Mouse (Mus musculus) midbrain, embryonic 14.5 days (tissue): ENCODE measurements around the gene Ptpn12. TPM values are rescaled to one million over a fixed set of nuclear protein-coding genes. Genes with fewer than 3 reads are reported as not detected.
"Not testable (repeated sequence)": the region's sequence is repeated elsewhere in the genome, so short reads cannot be mapped to it uniquely, and the experiment has no call there.

Source experiments
- ATAC-seq: fragments of 200-750 bp; cut with Nextera tagmentation; 2 replicates; pipeline ENCODE4 v1.8.0; 2017; ENCODE audit warnings: moderate number of reproducible peaks, moderate library complexity; ENCODE audit not compliant: low FRiP score, low TSS enrichment
- DNase-seq: peaks from one replicate; pipeline ENCODE4 v3.0.0-alpha.2; 2015
- H3K27ac ChIP-seq: fragments of 300-500 bp; sonication (generic); replicated peaks from 2 replicates; pipeline ENCODE4 v1.5.1; 2014; ENCODE audit warnings: mild to moderate bottlenecking, low read depth, low read length, moderate library complexity
- H3K27me3 ChIP-seq: fragments of 300-500 bp; sonication (generic); 2 replicates; pipeline ENCODE4 v1.6.1; 2014; ENCODE audit warnings: low read length, control low read depth, mixed read lengths; ENCODE audit not compliant: control insufficient read depth, insufficient read depth
- H3K36me3 ChIP-seq: fragments of 300-500 bp; sonication (generic); 2 replicates; pipeline ENCODE4 v1.6.1; 2014; ENCODE audit warnings: low read length, control low read depth; ENCODE audit not compliant: control insufficient read depth, insufficient read depth
- H3K4me1 ChIP-seq: fragments of 300-500 bp; sonication (generic); 2 replicates; pipeline ENCODE4 v1.6.1; 2014; ENCODE audit warnings: mild to moderate bottlenecking, antibody characterized with exemption, low read length, control low read depth; ENCODE audit not compliant: control insufficient read depth, insufficient read depth
- H3K4me2 ChIP-seq: fragments of 300-500 bp; sonication (generic); 2 replicates; pipeline ENCODE4 v1.6.1; 2014; ENCODE audit warnings: mild to moderate bottlenecking, low read length, moderate library complexity
- H3K4me3 ChIP-seq: fragments of 300-500 bp; sonication (generic); replicated peaks from 2 replicates; pipeline ENCODE4 v1.5.1; 2014; ENCODE audit warnings: low read depth, low read length
- H3K9ac ChIP-seq: fragments of 300-500 bp; sonication (generic); replicated peaks from 2 replicates; pipeline ENCODE4 v1.6.1; 2014; ENCODE audit warnings: mild to moderate bottlenecking, low read length, moderate library complexity
- H3K9me3 ChIP-seq: fragments of 300-500 bp; sonication (generic); 2 replicates; pipeline ENCODE4 v1.6.1; 2016; ENCODE audit warnings: low read length, control low read depth, mixed read lengths; ENCODE audit not compliant: control insufficient read depth
- WGBS: fragments of 180-500 bp; shearing (Covaris S2); extraction: QIAGEN DNeasy Blood & Tissue Kit; methylation state at CpG from one replicate; pipeline ENCODE4 v1.1.7; 2014; 5-methylcytosine and 5-hydroxymethylcytosine counted together
- polyA plus RNA-seq: library from polyadenylated mRNA; unstranded; fragments of >200 nt; fragmentation: Nextera tagmentation; extraction: Ambion mirVana; gene quantifications from 2 replicates; pipeline ENCODE4 v1.2.1, GENCODE M21; 2014

Ptpn12 gene
- polyA plus RNA-seq, 1 experiment from 2014 or later: 32.4 TPM

DNA sequence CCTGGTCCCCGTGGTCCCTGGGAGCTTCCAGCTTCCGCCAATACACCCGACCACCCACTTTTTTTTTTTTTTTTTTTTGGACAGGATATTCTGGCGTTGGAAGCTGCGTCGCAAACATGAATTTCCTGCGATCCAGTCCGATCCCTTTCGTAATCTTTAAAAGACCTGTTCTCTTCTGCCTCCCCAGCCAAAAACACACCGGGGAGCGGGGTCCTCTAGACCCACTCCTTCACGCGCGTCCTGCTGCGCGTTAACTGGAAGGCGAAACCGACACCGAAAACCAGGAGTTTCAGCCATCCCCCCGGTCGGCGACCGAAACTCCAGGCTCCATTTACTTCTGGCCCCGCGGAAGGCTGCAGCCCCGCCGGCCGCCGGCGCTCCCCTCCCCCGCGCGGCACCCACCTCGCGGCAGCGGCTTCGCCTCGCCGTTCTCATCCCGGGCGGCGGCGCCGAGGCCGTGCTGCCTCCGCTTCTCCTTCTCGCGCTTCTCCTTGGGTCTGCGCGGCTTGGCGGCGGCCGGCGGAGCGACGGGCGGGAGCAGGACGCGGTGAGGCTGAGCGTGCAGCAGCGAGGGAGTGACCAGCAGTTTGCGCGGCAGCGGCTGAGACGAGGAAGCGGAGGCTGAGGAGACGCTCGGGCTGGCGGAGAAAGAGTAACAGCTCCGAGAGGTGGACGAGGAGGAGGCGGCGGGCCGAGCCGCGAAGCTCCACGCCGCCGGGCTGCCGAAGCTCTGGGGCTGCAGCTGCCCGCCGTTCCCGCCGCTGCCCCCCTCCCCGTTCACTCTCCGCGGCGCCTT lies 104.7 kb downstream of the Ptpn12 start:
- no peaks in the 10 kb centered on the region for H3K9me3 ChIP-seq
- H3K4me2 ChIP-seq: peak overlapping the region; percentile 76
- H3K4me1 ChIP-seq: peaks cover 15% of the 10 kb centered on the region
- WGBS: under 1% methylated on average over 77 of the region's 88 CpGs
- H3K9ac ChIP-seq: peak overlapping the region; percentile 92
- no peaks in the 10 kb centered on the region for H3K36me3 ChIP-seq
- H3K4me3 ChIP-seq: peak overlapping the region; percentile 95
- DNase-seq: peak; percentile 77
- H3K27ac ChIP-seq: peak overlapping the region; percentile 97
- no peaks in the 10 kb centered on the region for H3K27me3 ChIP-seq
- peak; percentile 82 for ATAC-seq

DNA sequence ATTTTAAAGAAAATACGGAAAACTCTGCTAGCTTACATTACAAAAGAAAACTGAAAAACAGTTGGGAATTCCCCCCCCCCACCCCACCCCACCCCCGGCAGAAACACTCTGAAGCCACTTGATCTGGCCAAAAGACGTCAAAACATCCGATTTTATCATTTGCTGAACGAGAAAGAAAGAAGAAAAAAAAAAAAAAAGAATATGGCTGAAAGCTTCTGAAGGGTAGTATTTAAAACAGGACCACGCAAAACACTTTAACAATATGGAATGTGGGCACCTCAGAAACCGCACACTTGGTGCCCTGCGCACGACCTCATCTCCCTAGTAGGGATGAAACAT lies 105.2 kb downstream of the Ptpn12 start:
- Histone ChIP-seq H3K4me3 (peak overlapping the region; percentile 95), H3K27ac (peak overlapping the region; percentile 97; the same call in 1 of the 2 replicates), H3K9ac (peak overlapping the region; percentile 92), H3K4me1 (peaks cover 15% of the 10 kb centered on the region), H3K4me2 (peak overlapping the region; percentile 76), H3K36me3 (no peaks in the 10 kb centered on the region), H3K9me3 (no peaks in the 10 kb centered on the region), H3K27me3 (no peaks in the 10 kb centered on the region)
- WGBS: 0% methylated on average over 9 of the region's 9 CpGs
- ATAC-seq (no peak), DNase-seq (no peak)

DNA sequence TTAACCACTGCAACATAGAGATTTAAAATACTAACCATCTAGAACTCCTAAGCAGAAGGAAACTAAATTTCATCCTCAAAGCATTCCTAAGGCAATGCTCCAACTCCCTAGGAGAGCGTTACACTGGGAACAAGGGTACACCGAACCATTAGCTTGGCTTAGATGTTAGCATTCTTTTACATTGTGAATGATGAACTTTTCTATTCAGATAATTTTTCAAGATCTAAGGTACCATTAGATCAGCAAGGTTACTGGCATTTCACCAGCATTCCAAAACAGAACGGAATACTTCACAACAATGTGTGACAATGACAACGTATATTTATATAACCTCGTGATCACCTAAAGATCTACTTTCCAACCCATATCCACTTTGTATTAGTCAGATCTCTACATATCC lies 105.6 kb downstream of the Ptpn12 start:
- Histone ChIP-seq H3K9me3 (no peaks in the 10 kb centered on the region), H3K36me3 (no peaks in the 10 kb centered on the region), H3K4me3 (peak overlapping the region; percentile 95), H3K4me2 (peak overlapping the region; percentile 76), H3K27me3 (no peaks in the 10 kb centered on the region), H3K9ac (peak overlapping the region; percentile 92), H3K27ac (no peak overlapping the region), H3K4me1 (peaks cover 15% of the 10 kb centered on the region)
- WGBS: 8% methylated on average over 5 of the region's 5 CpGs
- DNase-seq (peak; percentile 21), ATAC-seq (no peak)

DNA sequence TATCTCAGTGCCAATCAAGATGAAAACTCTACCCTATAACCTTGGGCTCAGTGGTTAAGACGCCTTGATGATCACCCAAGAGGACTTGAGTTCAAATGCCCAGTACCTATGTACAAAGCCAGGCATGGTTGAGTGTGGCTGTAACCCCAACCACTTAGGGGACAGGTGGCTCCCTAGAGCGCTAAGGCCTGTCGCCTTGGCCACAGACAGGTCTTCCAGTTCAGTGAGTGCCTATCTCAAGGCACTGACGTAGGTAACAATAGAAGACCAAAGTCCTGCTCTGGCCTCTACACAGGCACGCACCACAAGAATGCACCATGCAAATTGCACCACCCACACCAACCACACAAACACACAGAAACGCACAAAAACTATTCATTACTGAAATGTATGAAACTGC lies 108.8 kb downstream of the Ptpn12 start:
- H3K4me3 ChIP-seq: no peak overlapping the region
- no peak for ATAC-seq
- H3K27ac ChIP-seq: no peak overlapping the region
- peaks cover 12% of the 10 kb centered on the region for H3K4me1 ChIP-seq
- H3K27me3 ChIP-seq: no peaks in the 10 kb centered on the region
- no peak for DNase-seq
- no peaks in the 10 kb centered on the region for H3K9me3 ChIP-seq
- no peak overlapping the region for H3K9ac ChIP-seq
- H3K4me2 ChIP-seq: no peak overlapping the region
- H3K36me3 ChIP-seq: no peaks in the 10 kb centered on the region
- 90% methylated on average over 6 of the region's 6 CpGs for WGBS

DNA sequence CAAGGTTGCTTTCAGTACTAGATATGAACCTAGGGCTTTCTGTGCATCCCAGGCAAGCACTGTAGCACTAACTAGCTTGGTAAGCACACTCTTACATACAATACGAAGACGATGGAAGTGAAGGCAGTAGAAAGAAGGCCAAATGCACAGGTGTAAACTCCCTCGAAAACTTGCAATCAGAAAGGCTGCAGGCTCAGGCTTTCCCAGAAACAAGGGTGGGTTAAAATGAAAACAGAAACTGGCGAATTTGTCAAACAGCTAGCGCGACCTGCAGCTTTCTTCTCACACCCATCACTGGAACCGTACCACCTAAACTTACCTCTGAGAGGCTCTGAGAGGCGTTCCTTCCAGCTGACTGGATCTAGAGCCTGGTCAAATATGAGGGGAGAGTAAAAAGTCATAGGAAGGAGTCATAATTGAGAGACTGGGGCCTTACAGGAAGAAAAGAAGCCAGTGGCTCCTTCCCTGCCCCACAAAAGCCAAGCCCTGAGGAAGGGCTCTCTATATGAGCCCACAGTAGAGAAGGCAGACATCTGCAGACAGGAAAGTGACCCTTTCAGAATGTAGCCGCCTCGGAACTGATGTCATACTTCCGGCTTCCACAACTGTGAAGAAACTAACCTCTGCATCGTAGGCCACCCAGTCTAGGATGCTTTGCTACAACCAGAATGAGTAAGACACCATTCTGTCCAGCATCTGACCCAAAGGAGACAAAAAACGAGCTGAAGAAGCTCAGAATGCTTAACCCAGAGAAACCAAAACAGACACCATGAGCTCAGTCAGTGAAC lies 110.6 kb downstream of the Ptpn12 start:
- Histone ChIP-seq H3K4me2 (no peak overlapping the region), H3K9me3 (no peaks in the 10 kb centered on the region), H3K4me3 (no peak overlapping the region), H3K27ac (no peak overlapping the region), H3K36me3 (no peaks in the 10 kb centered on the region), H3K27me3 (no peaks in the 10 kb centered on the region), H3K4me1 (peaks cover 11% of the 10 kb centered on the region), H3K9ac (no peak overlapping the region)
- ATAC-seq (no peak), DNase-seq (no peak)
- WGBS: 81% methylated on average over 13 of the region's 13 CpGs

DNA sequence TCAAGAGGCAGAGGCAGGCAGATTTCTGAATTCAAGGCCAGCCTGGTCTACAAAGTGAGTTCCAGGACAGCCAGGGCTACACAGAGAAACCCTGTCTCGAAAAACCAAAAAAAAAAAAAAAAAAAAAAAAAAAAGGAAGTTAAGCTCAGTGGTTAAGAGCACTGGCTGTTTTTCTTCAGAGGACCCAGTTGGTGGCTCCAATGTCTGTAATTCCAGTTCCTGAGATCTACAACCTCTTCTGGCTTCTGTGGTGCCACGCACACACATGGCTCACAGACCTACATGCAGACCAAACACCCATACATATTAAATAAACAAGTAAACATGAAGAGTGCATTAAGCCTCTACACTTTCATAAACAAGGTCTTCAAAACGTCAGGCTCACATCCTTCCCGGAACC lies 111.9 kb downstream of the Ptpn12 start:
- H3K4me1 ChIP-seq, H3K36me3 ChIP-seq, DNase-seq, H3K4me2 ChIP-seq, H3K4me3 ChIP-seq, ATAC-seq, H3K27me3 ChIP-seq, H3K27ac ChIP-seq, H3K9me3 ChIP-seq, H3K9ac ChIP-seq: not testable (repeated sequence)
- WGBS: 92% methylated on average over 3 of the region's 4 CpGs

DNA sequence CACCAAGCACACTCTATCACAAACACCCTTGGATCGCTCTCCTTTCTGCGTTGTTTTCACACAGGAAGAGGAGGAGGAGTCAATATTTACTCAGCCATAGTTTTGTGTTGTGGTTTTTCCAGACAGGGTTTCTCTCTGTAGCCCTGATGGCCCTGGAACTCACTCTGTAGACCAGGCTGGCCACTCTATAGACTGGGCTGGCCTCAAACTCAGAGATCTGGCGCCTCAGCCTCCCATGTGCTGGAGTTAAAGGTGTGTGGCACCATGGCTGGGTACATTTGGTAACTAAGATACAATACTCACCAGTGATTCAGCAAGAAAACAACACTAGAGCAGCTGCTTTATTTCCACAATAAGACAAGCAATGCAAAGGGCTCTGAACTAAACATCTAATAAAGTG lies 113.2 kb downstream of the Ptpn12 start:
- no peak overlapping the region for H3K9ac ChIP-seq

DNA sequence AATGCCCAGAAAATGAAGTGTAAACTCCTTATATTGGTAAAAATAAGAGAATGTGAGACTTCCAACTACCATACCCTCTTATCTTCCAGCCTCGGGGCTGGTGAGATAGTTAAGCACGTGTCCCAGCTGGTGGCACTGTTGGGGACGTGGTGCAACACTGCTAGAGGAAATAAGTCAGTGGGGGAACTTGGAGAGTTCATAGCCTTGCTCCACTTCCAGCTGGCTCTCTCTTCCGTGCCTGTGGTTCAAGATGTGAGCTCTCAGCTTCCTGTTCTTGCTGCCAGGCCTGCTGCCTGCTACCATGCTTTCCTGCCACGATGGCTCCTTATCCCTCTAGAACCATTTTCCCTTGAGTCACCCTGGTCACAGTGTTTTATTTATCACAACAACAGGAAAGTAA lies 114.5 kb downstream of the Ptpn12 start:
- H3K36me3 ChIP-seq: no peaks in the 10 kb centered on the region
- WGBS: 63% methylated on average over 5 of the region's 5 CpGs
- H3K4me2 ChIP-seq: no peak overlapping the region
- DNase-seq (no peak), ATAC-seq (no peak)
- H3K9ac ChIP-seq: no peak overlapping the region
- no peaks in the 10 kb centered on the region for H3K4me1 ChIP-seq
- H3K27me3 ChIP-seq: no peaks in the 10 kb centered on the region
- no peak overlapping the region for H3K4me3 ChIP-seq
- no peak overlapping the region for H3K27ac ChIP-seq
- no peaks in the 10 kb centered on the region for H3K9me3 ChIP-seq

More for the DNA sequence above, 113.2 kb downstream of the Ptpn12 start:
- H3K36me3 ChIP-seq: no peaks in the 10 kb centered on the region
- no peak for DNase-seq
- H3K4me2 ChIP-seq: no peak overlapping the region
- no peaks in the 10 kb centered on the region for H3K27me3 ChIP-seq
- no peak for ATAC-seq
- 94% methylated on average over 3 of the region's 3 CpGs for WGBS
- no peaks in the 10 kb centered on the region for H3K4me1 ChIP-seq
- no peak overlapping the region for H3K27ac ChIP-seq
- H3K9me3 ChIP-seq: no peaks in the 10 kb centered on the region
- H3K4me3 ChIP-seq: no peak overlapping the region

DNA sequence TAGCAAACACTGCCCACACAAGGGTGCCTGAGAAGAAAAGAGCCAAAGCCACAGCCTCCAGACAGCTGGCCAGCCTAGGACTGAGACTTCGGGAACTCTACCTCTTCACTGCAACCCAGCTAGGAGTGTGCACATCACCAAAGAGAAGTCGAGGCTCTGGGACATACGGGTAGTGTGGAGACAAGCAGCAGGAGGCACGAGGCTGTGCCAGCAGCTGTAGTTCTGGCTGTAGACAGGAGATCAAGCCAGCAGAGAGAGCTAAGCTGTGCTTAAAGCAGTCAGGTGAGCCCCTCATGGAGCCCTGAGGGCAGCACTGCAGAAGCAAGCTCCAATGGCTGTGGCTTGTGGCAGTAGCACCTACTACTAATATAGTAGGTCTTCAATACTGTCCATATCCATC lies 115.0 kb downstream of the Ptpn12 start:
- no peaks in the 10 kb centered on the region for H3K27me3 ChIP-seq
- 86% methylated on average over 4 of the region's 4 CpGs for WGBS
- no peak for DNase-seq
- no peak overlapping the region for H3K9ac ChIP-seq
- no peaks in the 10 kb centered on the region for H3K36me3 ChIP-seq
- ATAC-seq: no peak
- H3K4me1 ChIP-seq: no peaks in the 10 kb centered on the region
- H3K4me3 ChIP-seq: no peak overlapping the region
- no peaks in the 10 kb centered on the region for H3K9me3 ChIP-seq
- H3K4me2 ChIP-seq: no peak overlapping the region
- no peak overlapping the region for H3K27ac ChIP-seq
